Mouse (Mus musculus) cerebellum, postnatal 14 days (tissue): ENCODE results near the gene Usp31.

Experiments used
- DNase-seq, 2 experiments: peaks; one replicate each; pipeline ENCODE4 v3.0.0; 2021; ENCODE audit warnings: mixed read lengths in 2 of 2

The Usp31 gene

GRCm38 (mm10) chr7:121654675-121655074, 52.4 kb downstream of the Usp31 start:
- DNase-seq = no peak

- DNase-seq = no peak
Observed at GRCm38 (mm10) chr7:121652629-121653028, 54.4 kb downstream of the Usp31 start.

- DNase-seq = no peak
Observed at GRCm38 (mm10) chr7:121650724-121651123, 56.3 kb downstream of the Usp31 start.

DNA sequence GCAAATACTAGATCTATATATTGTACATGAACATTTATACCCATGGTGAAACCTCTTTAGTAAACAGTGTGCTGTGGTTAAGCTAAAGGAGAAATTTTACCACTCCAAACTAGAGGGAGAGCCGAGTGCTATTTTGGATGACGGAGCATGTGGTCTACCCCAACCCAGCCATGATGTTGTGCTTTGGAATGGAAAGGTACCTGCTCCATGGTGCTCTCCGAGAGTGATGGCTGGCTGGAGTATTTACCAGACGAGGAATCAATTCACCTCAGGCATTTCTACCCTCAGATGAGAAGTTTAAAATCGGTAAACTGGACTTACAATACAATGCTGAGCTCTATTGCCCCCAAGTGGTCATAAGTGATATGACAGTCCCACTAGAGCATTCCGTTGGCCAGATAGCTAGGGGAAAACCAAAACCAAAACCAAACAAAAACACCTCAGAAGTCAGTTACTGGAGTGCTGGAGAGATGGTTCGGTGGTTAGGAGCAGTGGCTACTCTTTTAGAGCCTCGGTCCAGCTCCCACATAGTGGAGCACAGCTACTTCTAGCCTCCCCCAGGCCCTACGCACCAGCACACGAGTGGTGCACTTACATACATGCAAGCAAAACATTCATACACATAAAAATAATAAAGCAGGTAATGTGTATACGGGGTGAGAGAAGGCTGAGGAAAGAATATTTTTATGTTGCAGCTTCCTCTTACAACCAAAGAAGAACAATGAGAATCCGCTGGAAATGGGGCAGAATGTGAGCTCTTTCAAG, 65.9 kb downstream of the Usp31 start:
- DNase-seq = peak; percentile 74 to 76

DNA sequence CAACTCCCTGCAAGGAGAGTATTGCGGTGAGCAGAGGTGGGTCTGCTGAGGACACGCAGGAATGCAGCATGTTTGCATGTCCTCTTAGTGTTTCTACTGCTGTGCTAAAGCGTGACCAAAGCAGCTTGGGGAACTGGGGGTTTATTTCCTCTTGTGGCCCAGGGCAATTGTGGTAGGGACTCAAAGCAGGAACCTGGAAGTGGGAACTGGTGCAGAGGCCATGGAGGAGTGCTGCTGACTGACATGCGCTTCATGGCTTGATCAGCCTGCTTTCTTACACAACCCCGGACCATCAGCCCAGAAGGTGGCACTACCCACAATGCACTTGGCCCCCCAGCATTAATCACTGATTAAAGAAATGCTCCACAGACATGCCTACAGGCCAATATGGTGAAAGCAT, 70.3 kb downstream of the Usp31 start:
- DNase-seq = no peak

DNA sequence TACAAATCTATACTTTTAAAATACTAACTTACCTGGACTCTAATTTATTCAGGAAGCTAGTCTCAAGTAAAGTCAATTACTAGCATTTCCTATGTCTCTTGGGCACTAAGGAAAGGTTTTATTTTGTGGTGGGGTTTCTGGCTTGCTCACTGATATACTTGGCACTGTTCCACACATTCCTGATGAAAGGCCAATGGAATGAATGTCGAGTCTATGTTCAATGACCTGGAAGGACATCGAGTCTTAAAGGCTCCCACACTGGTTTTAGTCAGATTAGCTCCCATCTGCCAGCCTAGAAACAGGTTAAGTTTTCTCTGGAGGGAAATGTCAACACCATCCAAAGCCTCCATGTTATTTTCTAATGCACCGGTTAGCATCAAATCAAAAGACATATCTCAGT, 72.8 kb downstream of the Usp31 start:
- peak in 1 of 2 experiments; percentile 12 for DNase-seq

- DNase-seq = no peak
Observed at GRCm38 (mm10) chr7:121622835-121623420, 84.1 kb downstream of the Usp31 start.

DNA sequence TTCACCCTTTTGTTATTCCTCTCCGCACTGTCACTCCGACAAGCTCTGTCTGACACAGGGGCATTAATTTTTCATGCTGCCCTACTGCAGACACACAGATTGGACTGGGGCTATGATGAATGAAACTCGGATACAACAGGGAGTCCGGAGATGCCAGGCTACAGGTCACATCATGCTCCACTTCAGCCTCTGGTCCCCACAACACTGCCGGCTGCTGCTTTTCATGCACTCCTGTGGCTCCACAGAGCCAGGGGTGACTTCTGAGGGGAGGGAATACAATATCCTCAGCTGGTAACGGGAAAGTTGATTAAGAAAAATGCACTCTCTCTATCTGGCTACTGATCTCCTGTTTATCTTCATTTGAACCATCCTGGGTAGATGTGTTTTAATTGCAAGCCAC, 84.6 kb downstream of the Usp31 start:
- DNase-seq = no peak

- DNase-seq = no peak
Observed at GRCm38 (mm10) chr7:121601697-121602096, 105.4 kb downstream of the Usp31 start.

DNA sequence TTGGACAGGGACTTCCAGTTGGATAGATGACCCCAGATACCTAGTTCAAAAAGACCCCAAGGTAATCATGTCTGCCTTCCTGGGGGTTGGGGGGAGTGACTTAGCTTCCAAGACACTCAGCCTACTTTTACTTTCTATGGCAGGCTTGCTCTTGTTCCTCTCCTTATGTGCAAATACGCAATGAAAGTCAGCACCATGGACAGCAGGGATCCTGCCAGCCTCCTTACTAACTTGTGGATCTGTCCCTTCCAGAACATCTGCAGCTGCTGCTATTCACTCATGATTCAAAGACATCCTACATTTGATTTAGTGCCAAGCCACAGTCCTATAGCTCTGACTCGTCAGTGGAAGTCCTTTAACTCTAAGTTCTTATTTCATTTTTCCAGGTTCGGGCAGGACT, 110.7 kb downstream of the Usp31 start:
- DNase-seq = no peak

DNA sequence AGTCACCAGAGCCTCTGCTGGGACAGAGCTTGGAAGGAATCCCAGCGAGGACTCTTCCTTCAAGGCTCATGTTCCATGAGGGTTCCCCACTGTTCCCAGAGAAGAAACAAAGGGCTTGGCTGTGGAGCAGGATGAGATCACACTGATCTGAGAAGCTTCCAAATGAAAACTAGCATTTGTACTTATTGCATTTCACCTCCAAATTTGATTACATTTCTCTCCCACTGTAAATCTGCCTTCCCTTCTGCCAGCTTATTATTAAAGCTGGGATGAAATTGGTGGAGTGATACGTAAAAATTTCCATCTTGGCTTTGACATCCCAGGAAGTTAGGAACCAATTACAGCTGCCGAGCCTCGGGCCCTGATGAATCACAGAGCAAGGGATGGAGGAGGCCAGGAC, 111.6 kb downstream of the Usp31 start:
- no peak for DNase-seq

GRCm38 (mm10) chr7:121595085-121595484, 112.0 kb downstream of the Usp31 start:
- DNase-seq = no peak

DNA sequence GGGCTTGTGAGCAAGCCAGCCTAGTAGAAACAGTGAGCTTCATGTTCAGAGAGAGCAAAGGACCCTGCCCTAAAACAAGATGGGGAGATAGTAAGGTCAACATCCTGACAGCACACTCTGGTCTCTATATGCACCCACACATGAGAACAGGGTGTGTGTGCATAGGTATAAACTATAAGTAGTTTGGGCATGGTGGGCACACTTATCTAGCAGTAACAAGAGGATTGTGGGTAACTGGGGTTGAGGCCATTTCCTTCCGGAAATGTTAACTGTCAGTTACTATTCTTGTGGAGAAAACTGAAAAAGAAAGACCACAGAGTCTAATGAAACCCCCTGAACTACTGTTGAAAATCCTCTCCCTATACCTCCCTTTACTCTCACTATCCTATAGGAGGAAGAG, 112.4 kb downstream of the Usp31 start:
- DNase-seq = no peak
